Mouse (Mus musculus) kidney, postnatal 25 days (tissue): ENCODE measurements at regions not wholly inside any gene's neighbourhood (a gene's known extent, or its start where the extent isn't known, plus 50 kb on each side); places are given as distances from the start of the nearest gene placed in this dataset.

Experiments
- DNase-seq, 2 experiments: peaks; one replicate each; pipeline ENCODE4 v3.0.0; 2021; ENCODE audit warnings: mixed read lengths in 2 of 2

DNA sequence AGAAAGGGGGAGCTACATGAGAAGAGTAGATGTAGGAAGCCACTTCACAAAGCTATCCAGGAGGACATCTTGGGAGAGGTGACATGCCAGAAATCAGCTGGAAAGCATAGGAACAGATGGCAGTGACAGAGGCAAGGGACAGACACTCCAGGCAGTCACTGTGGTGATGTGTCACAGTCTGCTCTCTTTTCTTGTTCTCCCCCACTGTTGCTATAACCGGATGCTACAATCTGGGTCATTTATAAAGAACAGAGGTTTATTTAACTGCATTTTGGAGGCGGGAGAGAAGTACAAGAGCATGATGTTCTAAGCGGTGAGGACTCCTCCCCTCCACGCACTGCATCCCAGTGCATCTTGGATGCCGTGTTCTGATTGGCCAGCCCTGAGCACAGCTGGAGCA lies 133.8 kb upstream of the Med13l start:
- no peak for DNase-seq

DNA sequence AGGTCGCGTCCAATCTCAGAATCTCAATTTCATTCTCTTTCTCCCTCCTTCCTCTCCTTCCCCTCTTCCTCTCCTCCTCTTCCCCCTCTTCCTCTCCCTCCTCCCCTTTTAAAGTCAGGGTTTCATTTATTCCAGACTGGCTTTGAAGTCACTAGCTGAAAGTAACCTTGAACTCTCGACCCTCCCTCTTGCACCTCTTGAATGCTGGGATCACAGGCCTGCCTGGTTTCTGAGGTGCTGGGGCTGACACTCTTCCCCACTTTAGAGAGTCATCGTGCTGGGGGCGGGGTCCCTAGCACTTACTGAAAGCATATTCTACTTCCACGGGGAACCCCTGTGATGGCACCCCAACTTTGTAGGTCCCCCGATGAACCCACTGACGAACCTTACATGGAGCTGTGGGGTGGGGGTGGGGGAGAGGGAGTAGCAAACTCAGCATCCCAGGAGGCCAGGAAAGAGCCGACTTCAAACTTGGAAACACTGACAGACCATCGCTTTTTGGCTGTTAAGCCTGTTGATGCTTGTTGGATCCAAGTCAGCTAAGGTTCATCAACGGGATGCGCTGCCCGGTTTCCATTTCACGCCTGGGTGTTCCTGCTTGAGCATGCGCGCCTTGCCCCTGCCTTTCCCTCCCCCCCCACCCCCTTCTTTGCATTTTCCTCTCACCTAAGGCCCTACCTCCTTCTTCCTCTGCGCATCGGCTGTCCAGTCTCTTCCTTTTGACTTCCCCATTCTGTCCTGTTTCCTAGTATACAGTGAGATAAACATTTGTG lies 132.0 kb upstream of the Med13l start:
- DNase-seq: no peak

DNA sequence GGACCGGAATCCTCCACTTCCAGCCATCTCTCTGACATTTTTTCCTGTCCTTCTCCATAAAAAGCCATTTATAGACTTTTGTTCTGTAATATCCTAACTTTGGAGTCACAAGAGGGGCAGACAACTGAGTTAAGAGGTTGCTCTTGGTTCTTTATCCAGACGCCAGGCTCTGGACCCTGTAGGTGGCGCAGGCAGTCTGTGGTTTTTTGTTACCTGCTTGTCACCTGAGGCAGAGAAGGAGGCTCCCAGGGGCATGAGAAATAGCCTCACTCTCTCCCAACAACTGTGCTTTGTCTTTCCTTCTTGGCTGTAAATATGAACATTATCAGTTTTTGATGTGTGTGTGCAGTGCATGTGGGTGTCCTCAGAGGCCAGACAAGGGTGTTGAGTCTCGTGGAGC lies 126.9 kb upstream of the Med13l start:
- no peak for DNase-seq

DNA sequence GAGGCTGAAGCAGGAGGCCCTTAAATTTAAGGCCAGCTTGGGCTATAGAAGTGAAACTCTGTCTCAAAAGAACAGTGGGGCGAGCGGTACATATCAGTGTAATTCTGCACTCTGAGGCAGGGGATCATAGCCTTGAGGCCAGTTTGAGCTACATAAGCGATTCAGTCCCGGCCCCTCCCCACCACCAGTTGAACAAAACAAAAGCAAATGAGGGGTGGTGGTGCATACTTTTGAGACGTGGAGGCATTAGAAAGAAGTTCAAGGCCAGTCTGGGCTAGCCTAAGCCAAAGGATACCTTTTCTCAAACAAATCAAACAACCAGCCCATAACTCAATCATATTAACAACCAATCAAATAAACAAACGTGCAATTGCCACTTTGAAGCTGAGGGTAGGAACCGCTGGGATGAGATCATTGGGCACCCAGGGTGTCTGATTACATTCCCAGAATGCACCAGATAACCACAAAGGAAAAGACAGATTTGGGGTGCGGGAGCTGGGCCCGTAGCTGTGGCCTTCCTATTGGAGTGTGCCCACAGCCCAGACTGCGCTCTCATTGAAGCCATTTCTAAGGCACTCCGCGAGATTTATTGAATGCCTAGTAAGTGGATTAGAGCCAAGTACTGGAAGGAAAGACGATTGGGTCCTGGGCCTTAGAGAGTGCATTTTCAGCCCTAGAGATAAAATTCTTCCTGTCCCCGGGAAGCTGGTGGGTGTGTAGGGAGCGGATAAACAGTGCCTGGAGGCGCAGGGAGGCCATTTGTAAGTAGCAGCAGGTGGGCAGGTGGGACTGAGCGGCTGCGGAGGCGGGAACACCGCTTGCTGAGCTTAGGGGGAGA lies 125.5 kb upstream of the Med13l start:
- no peak for DNase-seq

DNA sequence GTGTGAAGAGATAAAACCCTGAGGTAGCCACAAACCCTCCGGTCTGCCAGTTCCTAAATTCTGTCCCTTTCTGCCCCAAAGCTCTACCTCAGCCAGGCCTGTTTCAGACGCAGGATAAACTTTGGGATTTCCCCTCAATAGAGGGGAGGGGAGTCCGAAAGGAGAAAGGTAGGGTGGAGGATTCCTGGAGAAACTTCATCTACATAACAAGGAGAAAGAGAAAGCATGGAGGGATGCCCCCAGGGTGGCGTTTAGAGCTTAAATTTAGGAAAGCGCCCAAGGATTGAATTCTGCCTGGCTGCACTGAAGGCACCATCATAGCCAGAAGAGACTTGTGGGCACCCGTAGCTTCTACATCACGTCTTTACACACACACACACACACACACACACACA lies 124.9 kb upstream of the Med13l start:
- no peak for DNase-seq

DNA sequence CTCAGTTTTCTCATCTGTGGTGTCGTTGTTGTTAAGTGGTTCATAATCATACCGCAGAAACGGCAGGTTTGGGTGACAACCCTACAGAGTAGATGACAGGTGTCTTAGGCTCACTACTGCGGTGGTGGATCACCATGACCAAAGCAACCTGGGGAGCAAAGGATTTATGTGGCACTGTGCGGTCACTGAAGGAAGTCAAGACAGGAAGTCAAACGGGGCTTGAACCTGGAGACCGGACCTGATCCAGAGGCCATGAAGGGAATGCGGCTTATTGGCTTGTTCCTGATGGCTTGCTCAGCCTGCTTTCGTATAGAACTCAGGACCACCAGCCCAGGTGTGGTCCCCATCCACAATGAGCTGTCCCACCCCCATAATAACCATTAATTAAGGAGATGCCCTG lies 124.4 kb upstream of the Med13l start:
- DNase-seq: no peak

DNA sequence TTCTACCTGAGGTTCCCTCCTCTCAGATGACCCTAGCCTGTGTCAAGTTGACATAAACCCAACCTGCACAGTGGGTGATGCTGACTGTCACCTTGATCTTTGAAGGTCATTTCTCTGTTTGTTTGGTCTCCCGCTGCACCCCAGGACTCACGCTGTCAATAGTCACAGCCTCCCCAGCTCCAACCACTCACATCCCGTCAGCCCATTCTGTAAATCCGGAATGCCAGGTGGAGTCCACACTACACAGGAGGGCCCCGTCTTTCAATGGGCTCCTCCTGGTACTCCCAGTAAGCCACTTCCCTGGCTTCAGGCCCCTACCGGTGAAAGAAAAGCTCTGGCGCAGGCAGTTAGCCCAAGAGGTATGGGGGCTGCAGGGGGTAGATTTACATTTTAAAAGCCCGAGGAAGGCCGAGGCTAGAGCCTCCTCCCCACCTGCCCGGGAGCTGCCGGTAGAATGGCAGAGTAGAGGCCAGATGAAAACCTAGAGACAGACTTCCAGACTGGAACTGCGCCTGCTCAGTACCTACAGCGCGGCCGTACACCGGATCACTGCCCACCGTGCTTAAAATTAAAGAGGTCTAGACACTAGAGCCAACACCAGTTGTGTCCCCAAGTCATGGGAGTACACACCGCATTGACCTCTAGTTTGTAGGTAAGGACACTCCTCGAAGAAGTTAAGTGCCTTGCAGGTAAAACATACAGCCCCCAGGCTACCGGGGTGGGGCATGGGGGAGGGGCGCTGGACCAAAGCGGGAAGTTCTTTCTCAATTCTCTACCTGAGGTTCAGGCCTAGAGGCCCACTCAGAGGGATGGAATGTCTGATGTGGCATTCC lies 123.8 kb upstream of the Med13l start:
- no peak for DNase-seq

DNA sequence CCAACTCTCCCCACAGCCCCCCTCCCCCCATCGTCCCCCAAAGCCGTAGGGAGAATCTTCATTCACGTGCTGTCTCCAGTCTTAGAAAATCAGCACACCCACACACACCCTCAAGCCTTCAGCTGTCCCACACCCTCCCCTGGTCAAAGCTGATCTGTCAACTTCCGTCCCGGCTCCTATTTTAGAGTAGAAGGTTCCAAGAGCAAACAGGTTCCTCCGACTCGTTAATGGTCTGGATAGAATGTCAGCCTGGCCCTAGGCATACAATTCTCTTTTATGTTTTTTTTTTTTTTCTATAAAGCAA lies 123.2 kb upstream of the Med13l start:
- no peak for DNase-seq

DNA sequence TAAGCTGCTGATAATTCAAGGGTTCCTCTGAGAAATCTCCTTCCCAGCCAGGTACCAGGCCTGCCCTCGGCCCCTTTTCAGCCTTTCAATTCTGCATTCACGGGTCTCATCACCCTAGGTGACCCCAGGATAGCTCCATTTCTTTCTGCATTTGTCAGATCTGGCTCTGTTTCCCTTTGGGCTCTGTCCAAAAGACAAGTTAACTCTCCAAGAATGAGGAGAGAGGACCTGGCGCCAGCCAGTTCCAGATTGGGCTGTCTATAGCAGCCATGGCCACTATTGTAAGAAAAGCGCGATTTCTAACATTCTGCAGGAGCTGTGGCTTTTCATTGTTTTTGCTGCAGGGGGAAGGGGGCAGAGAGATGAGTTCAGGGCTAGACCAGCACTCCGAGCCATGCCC lies 122.5 kb upstream of the Med13l start:
- DNase-seq: no peak

DNA sequence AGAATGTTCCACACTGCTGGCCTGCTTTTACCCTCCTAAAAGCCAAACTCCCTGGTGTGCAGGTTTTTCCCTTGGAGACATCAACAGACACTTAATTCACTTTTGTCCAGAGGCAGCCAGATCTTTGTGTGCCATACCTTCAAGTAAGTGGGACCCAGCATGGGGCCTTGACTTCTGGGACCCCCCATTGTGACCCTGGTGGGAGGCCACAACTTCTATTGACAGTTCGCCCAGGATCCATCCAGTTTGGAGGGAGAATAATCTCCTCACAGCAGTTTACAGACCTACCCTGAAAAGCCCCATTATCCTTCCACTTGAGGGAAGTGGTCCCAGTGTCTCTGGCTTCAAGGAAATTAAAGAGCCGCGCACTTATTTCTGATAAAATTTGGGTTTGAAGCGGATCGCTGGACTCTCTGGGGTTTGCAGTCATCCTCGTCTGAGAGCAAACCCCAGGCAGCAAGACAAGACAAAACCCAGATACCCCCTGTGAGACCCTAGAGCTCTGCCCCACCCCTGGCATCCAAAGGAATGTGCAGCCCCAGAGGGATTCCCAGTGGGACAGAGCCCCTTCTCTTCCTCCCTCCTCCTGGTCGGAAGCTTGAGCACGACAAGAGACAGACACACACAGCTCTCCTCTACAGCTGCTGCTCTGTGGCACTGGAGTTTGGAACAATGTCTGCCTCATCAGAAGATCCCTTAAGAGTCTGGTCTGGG lies 115.8 kb upstream of the Med13l start:
- DNase-seq: no peak

DNA sequence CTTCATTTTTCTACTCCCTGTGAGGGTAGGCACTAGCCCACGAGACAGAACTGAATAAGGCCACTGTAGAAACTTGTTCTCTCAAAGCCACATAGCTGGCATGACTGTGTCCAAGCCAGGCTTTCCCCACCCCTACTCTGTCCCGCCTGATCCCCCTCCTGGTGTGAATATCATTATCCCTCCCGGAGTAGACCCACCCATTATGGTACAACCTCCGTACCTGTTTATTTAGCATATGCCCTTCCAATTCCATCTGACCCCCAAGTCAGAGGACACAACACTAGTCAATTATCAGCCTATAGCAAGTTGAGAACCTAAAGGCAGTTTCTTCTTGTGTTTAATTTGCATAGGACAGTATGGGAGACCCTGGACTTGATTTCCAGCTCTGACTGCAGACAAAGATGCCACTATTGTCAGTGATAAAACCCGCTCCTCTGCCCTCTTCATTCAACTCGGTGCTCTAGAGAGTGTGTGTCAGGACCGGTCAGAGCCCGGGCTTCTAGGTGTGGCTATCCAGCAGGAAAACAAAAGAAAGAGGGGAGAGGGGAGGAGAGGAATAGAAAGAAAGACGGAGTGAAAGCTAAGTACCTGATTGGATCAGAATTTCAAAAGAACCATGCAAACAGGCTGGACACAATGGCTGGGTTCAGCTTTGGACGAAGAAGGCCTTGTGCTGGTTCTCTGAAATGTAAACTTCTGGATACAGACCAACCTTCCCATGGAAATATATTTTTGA lies 115.1 kb upstream of the Med13l start:
- DNase-seq: no peak

DNA sequence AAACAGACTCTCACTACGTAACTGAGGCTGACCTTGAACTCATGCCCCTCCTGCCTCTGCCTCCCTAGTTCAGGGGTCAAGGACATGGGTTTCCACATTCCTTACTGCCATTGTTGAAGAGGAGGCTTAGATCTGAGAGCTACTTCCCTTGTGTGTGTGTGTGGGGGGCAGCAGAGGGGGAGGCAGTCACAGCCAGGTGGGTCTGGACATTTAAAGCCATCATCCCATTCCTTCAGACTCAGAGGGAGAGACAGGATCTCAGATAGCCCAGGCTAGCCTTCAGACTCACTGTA lies 114.5 kb upstream of the Med13l start:
- no peak for DNase-seq

DNA sequence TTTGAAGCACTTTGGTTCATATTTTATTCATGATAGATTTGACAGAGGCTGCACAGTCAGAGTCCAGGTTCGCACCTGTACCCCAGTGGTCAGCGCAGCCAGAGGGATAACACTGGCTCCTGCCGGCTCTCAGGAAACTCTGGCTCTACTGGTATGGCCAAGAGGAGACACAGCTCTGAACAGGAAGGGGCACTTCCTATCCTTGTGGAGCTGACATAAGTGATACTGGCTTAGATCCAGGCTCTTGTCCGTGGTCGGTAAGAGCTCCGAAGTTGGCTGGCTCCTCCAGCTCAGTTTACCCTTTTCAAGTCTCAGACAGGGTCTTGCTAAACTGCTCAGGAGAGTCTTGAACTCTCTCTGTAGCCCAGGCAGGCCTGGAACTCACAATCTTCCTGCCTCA lies 113.6 kb upstream of the Med13l start:
- no peak for DNase-seq

DNA sequence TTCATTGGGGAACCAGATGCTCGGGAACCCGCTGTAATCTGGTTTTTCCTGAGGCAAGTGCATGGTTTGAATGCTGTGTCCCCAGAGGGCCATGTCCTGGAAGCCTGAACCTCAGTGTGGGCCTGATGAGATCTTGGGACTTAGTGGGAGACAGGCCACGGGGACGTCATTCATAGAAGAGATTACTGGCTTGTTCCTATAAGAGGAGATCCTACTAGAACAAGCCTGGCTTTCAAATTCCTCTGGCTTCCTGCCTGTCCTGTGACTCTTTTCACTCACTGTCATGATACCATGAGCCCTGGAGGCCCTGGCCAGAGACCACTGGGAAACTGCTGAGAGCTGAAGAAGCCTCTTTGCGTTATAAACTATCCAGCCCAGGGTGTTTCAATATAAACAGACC lies 113.1 kb upstream of the Med13l start:
- DNase-seq: no peak

DNA sequence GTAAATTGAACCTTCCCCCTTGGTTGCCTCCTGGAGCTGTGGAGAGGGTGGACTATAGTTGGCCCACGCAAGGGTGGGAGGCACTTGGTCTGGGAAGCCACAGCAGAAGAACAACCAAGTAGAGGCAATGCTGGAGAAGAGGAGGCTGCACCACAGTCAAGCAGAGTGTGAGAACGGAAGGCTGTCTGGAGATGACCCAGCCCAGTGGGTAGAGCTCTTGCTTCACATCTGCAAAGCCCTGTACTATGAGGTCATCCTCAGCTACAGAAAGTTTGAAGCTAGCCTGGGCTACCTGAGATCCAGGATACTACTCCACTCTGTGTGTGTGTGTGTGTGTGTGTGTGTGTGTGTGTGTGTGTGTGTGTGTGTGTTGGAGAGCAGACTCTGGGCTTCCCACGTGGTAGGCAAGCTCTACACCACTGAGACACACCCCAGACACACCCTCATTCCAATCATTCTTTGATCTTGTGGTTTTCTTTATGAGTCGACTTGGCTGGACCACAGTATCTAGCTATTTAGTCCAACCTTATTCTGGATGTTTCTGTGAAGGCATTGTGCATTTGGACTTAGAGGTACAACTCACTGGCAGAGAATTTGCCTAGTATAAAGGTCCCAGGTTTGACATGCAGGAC lies 111.5 kb upstream of the Med13l start:
- no peak for DNase-seq

DNA sequence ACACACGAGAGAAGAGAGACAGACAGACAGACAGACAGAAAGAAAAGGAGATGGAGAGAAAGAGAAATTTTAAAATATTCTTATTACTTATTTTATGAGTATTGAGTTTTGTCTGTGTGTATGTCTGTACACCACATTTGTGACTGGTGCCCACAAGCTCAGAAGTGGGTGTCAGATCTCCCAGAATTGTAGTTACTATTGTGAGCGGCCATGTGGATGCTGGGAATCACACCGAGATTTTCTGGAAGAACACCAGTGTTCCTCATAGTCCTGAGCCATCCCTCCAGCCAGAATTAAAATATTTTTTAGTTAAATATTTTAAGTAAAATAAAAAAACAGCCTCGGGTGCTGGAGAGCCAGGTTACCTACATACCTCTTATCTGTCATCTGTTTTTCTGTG lies 110.6 kb upstream of the Med13l start:
- DNase-seq: no peak

DNA sequence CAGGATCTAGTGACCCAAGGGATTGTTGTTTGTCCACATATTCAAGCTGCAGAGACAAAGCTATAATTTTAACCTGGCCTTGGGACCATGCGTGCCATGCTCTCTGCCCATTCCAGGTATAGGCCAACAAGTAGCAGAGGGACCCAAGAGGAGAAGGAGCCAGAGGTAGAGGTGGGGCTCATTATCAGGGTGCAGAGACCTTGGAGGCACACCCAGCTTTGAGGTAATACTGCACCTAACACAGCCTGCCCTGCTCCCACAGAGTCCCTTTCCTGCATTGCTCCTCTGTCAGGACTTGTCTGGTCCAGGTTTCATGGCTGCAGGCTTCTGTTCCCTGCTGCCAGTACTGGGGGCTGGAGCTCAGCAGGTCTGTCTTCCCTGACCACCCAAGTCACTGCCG lies 108.4 kb upstream of the Med13l start:
- DNase-seq: no peak

DNA sequence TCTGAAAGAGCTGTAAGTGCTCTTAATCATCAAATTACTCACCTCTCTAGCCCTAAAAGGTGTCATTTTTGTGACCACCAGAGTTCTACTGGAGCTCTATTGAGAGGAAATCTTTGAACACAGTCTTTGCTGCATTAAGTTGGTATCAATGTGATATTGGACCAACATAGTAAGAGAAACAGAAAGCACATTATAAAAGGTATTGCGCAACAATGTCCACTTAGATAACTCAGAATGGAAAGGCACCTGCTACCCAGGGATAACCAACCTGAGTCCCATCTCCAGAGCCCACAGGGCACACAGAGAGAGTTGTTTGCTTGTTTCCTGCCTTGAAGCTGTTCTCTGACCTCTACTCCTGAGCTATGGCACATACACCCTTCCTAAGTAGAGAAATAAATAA lies 106.4 kb upstream of the Med13l start:
- no peak for DNase-seq

DNA sequence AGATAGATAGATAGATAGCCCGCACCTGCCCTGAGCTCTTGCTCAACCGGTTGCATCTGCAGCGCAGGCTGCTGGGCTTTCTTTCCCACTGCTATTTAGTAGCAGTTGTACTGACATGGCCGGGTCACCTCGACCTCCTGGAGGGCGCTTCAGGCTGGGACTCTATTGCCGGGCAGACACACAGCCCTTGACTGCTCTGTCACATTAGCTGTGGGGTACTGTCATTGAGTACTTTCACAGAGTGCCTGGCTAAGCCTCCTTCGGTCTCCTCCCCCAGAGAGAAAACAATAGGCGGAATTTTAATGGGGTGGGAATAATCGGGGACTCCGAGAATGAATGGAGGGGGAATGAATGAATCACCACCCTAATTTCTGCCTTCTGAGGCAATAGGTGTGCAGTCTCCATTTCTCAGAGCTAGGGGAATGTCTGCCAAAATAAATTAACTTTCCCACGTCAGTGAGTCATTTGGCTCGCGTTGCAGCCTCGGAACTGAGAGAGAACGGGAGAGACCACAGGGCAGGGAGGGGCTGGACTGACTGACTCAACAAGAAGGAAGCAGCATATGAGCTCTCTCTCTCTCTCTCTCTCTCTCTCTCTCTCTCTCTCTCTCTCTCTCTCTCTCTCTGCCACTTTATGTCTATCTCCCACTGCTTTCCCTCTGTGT lies 101.6 kb upstream of the Med13l start:
- peak; percentile 55 to 73 for DNase-seq

DNA sequence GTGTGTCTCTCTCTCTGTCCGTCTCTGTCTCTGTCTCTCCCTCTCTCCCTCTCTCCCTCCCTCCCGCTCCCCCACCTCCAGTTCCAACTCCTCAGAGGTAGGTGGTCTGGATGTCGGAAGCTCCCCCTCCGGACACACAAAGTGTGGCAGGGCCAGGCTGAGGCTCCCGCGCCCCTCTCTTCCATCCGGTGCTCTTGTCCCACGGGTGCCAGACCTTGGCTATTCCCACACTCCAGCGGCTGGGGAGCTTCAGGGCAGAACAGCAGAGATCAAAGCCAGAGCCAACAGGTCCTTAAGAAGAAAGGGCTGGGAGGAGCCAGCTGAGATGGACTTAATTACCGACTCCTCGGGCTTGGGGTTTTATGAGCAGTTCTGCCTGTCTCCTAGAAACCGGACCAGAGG lies 101.1 kb upstream of the Med13l start:
- peak in 1 of 2 experiments; percentile 42 for DNase-seq

DNA sequence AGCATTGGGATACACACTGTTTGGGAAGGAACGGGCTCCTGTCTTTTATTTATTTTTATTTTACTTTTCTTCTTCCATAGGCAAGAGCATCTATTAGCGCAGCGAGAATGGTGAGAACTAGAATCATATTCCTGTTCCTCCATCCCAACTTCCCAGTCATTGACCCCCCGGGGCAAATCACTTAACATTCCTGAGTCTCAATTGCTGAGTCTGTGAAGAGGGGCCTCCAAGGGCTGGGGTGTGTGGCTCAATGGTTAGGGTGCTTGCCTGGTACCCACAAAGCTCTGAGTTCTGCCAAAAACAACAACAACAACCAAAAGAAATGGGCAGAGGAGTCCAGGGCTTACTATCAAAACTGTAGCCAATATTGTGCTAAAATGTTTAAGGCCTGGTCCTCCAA lies 98.5 kb upstream of the Med13l start:
- DNase-seq: no peak
